Mouse (Mus musculus) cerebellum, postnatal 10 days (tissue): ENCODE results near the gene Lexm.

ENCODE experiments used
- DNase-seq, 2 experiments: peaks; one replicate each; pipeline ENCODE4 v3.0.0; 2021; ENCODE audit warnings: mixed read lengths in 2 of 2

The Lexm gene

GRCm38 (mm10) chr4:106581176-106581864 lies 35.7 kb downstream of the Lexm start:
- DNase-seq, result no peak

GRCm38 (mm10) chr4:106577511-106577910 lies 39.5 kb downstream of the Lexm start:
- DNase-seq, result no peak

- DNase-seq, result no peak
Observed at GRCm38 (mm10) chr4:106575022-106575421, 42.0 kb downstream of the Lexm start.

- peak; percentile 28 to 31 for DNase-seq
Observed at GRCm38 (mm10) chr4:106571081-106571724, 45.8 kb downstream of the Lexm start.

- peak; percentile 22 to 30 for DNase-seq
Observed at GRCm38 (mm10) chr4:106569680-106570079, 47.4 kb downstream of the Lexm start.

- no peak for DNase-seq
Observed at GRCm38 (mm10) chr4:106564161-106564560, 52.9 kb downstream of the Lexm start.

GRCm38 (mm10) chr4:106562837-106563790 lies 53.9 kb downstream of the Lexm start:
- DNase-seq, result peak; percentile 22 to 26

GRCm38 (mm10) chr4:106562006-106562405 lies 55.0 kb downstream of the Lexm start:
- DNase-seq, result no peak

- peak; percentile 96 to 98 for DNase-seq
Observed at GRCm38 (mm10) chr4:106560846-106561781, 55.9 kb downstream of the Lexm start, which contains the start of gene Dhcr24. Gene Dhcr24 (plus strand): TSS chr4:106561038.

GRCm38 (mm10) chr4:106560213-106560845 lies 56.7 kb downstream of the Lexm start:
- DNase-seq, result no peak

- peak in 1 of 2 experiments; percentile 37 for DNase-seq
Observed at GRCm38 (mm10) chr4:106559343-106560212, 57.5 kb downstream of the Lexm start.

GRCm38 (mm10) chr4:106557978-106558377 lies 59.1 kb downstream of the Lexm start:
- DNase-seq, result no peak

GRCm38 (mm10) chr4:106557262-106557661 lies 59.8 kb downstream of the Lexm start:
- no peak for DNase-seq

- DNase-seq, result no peak
Observed at GRCm38 (mm10) chr4:106550516-106551166, 66.4 kb downstream of the Lexm start.

GRCm38 (mm10) chr4:106548113-106548512 lies 68.9 kb downstream of the Lexm start:
- DNase-seq, result no peak

- no peak for DNase-seq
Observed at GRCm38 (mm10) chr4:106546896-106547295, 70.1 kb downstream of the Lexm start.

- DNase-seq, result no peak
Observed at GRCm38 (mm10) chr4:106545817-106546373, 71.1 kb downstream of the Lexm start.

GRCm38 (mm10) chr4:106542211-106542610 lies 74.8 kb downstream of the Lexm start:
- DNase-seq, result no peak

- DNase-seq, result no peak
Observed at GRCm38 (mm10) chr4:106541491-106541890, 75.5 kb downstream of the Lexm start.
